Mouse (Mus musculus): ENCODE measurements around the gene Vrk1.

The Vrk1 gene

GRCm38 (mm10) chr12:106059873-106060573, 50.0 kb downstream of the Vrk1 start:
- no peak for DNase-seq

DNA sequence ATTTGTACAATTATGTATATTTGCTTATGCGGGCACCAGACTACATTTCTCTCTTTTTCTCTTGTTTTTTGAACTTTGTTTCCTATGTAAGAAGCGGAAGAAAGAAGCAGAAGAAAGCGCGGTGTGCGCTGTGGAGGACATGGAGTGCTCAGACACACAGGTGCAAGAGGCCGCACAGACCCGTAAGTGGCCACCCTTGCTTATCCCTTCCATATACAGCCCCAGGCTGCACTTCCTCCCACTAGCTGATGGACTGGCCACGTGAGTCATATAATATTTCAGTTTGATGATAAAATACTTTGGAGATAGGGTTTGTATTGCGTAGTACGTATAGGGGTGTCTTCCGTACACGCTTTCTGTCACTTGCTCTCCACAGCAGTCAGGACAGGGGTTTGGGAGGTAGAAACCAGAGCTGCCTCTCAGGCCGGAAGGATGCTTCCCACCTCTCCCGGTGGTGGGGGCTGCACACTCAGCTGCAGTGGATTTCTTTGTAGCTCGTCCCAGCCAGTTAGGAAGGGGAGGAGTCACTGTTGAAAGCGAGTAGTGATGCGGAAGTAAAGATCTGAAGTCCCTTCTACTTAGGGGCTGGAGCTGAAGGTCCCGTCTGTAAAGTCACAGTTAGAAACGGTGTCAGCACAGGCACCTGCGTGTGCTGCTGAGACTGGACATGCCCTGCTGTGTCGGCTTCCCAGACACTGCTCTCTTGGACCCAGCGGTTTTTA, 60.6 kb downstream of the Vrk1 start:
- peak; percentile 85 for DNase-seq

DNA sequence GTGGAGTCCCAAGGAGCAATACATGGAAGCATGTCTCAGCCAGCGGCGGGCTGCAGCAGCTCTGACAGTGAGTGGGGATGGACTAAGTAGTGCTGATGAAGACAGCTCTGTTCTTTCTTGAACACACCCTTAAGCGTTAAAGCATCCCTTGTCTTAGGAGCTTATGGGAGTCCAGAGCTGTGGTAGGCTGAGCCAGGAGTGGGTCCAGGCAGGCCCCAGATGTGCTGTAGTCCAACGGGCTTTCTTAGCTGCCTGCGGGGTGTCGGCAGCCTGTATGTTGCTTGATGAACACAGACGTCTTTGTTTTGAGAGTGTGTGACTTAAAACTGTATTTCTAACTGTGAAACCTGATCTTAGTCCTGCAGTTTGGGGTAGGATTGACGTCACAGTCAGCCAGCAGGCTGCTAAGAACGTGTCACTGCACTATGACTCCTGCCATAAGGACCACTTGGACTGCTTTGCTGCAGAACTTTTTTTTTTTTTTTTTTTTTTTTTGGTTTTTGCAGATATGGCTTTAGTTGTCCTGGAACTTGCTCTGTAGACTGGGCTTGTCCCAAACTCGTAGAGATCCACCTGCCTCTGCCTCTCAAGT, 61.6 kb downstream of the Vrk1 start:
- DNase-seq, result peak; percentile 11

GRCm38 (mm10) chr12:106074371-106075155, 64.5 kb downstream of the Vrk1 start:
- DNase-seq, result no peak

DNA sequence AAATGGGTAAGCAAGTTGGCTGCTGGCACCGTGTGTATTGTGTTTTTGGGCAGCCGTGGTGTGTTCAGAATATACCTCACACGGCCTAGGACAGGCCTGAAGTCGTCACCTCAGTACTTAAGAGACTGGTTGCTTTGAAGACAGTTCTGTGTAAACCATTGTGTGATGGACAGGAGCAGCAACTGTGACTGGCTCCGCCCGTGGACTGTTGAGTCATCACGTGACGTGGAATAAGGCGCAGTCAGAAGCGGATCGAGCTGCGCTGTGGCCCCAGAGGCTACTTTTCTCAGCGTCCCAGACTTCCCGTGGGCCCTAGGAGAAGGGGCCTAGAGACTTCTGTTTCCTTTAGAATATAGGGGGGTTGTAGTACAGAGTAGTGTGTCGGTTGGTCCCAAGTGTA, 66.1 kb downstream of the Vrk1 start:
- DNase-seq, result no peak

- peak; percentile 69 for DNase-seq
Observed at GRCm38 (mm10) chr12:106080511-106080910, 70.5 kb downstream of the Vrk1 start.

DNA sequence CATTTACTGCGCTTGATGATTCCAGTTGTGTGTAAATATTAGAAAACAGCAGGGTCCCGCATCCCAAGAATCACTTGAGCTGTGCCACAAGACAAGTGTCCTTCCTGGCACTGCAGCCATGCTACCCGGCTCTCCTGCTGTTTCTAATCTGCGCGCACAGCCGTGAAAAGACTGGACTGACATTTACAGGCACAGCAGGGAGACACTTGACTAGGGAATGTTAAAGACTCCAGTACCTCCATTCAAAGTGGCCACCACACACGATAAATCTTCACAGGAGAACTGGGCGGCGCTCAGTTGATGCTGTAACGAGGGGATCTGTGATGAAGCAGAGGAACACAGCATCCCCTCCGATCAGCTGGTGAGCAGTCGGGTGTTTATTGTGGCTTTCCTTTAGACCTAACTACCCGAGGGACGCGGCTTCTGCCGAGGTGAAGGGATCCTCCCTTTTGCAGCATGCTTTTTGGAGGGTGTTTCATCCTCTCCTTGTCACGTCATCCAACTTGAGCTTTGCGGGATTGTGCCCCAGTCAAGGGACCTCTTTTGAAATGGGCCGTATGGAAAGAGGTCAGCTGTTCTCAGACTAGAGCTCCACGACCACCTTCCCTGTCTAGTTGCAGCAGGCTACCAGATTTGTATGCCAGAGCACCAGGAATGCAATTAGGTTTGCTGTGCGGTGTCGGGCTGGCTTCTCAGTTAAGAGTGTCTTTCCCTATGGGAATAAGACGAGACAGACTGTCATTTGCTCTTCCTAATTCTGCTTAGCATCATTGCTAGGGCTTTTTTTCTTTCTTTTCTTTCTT, 71.1 kb downstream of the Vrk1 start:
- DNase-seq, result peak; percentile 71

- DNase-seq, result peak; percentile 30
Observed at GRCm38 (mm10) chr12:106081748-106082140, 71.7 kb downstream of the Vrk1 start.

- DNase-seq, result peak; percentile 76
Observed at GRCm38 (mm10) chr12:106082191-106082957, 72.3 kb downstream of the Vrk1 start.

DNA sequence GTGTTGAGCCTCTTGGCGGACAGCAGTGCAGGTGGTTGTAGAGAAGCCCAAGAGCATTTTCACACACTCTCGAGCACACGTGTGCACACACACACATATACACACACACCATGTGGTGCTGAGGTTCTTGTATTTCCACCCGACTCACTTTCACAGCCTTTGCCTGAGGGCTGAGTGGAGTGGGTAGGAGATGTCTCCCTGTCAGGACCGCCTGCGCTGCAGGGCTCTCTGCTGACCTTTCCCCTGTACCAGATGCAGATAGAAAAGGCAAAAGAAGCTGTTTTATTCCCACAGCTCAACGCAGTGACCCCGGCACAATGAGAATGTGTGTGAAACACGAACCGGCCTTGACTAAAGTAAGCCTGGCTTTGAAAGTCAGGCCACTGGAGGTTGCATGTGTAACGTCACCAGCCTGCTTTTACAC, 72.9 kb downstream of the Vrk1 start:
- DNase-seq, result peak; percentile 53

DNA sequence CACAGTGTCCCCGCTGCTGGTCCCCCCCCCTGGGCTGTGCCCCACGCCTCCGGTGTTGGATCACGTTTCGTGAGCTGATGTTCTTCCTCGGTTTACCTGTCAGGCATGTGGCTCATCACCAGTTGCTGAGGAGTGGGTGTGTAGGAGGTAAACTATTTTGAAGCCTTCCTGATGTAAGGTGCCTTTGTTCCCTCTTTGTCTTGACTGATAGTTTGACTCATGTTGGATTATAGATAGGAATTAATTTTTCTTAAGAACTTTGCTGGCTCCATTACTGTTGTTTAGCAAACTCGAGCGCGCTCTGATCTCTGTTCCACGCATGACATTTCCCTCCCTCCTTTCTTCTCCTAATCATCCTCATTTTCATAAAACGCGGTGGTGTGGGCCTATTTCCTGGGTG, 74.1 kb downstream of the Vrk1 start:
- no peak for DNase-seq

DNA sequence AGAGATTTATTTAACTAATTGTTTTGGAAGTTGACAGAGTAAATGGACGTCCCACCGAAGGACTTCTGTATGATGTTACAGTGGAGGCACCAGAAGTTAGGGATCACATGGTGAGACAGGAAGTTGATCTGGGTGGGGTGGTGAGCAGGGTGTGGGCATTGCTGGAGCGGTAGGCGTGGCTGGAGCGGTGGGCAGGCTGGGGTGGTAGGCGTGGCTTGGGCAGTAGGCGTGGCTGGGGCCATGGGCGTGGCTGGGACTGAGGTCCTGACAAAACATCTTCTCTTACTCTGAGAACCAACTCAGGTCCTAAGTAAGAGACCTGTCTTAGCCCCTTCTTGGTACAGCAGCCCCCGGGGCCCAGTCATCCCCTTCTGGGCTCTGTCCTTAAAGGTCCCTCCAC, 84.8 kb downstream of the Vrk1 start:
- DNase-seq, result no peak

- no peak for DNase-seq
Observed at GRCm38 (mm10) chr12:106102003-106102402, 92.0 kb downstream of the Vrk1 start.

DNA sequence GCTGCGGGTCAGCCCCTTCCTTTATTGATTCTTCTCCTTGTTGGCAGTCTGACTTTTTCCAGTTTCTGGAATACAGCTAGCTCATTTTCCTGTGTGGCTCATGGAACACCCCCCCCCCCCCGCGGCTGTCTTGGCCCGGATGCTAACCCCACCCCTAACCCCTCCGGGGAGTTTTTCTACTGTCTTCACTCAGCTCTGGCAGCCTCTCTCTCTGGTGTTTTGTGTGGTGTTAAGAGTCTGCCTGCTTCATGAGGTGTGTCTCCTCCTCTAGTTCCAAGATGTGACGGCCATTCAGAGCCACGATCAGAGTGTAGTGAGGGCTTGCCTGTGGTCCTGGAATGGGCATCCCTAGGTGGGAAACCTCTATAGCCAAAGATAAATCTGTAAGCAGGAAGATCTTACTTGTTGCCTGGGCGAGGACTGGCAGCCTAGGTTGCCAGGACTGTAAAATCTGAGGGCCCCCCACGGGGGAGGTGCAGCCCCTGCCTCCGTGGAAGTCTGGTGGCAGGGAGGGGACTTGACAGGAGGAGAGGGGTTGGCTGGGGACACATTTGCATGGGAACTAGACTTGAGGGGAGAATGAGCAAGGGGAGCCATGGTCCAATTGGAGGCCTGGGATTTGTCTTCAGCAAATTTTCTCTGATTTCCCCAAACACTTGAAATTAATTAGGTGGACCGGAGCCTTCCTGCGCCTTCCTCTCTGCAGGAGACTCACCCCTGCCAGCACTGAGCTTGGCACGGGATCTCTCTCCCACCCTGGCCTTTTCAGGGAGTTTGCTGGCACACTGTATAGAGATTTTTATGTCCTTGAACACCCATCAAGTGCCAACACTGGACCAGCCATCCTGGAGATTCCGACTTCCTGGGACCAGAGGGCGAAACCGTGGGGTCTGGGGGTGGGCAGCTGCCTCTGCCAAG, 93.0 kb downstream of the Vrk1 start:
- no peak for DNase-seq

DNA sequence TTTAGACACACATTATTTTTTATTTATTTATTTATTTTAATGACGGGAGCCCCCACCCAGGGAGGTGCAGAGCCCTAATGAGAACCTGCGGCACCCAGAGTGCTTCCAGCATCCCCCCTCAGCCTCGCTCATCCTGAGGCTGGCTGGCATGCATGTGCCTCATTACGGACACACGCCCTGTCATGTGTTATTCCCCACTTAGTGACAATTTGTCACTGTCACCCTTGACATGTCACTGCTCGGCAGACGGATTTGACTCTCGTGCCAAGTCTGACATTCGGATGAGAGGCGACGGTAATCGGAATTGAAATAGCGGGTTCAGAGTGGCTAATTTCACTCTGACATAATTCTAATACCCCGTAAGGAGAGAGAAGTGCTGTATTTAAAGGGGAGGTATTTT, 97.2 kb downstream of the Vrk1 start:
- no peak for DNase-seq

- DNase-seq, result peak; percentile 69
Observed at GRCm38 (mm10) chr12:106115070-106115891, 105.3 kb downstream of the Vrk1 start.

DNA sequence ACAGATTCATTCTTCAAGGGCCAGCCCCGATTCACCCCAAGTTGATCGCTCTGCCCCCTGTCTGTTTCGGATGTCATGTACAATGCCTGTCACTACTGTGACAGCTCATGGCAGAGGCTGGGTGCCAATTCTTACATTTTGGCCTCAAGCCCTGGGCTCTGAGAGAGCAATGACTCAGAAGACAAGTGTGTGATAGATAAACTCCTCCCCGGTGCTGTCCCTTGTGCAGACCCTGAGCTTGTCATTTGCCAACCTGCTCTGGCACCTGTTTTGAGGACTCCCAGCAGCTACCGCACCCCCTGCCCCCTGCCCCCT, 105.8 kb downstream of the Vrk1 start:
- no peak for DNase-seq

- DNase-seq, result peak; percentile 65
Observed at GRCm38 (mm10) chr12:106123276-106123675, 113.2 kb downstream of the Vrk1 start.

- no peak for DNase-seq
Observed at GRCm38 (mm10) chr12:106124581-106124980, 114.6 kb downstream of the Vrk1 start.
